Mouse (Mus musculus): ENCODE data around the gene Sema3f.

DNA sequence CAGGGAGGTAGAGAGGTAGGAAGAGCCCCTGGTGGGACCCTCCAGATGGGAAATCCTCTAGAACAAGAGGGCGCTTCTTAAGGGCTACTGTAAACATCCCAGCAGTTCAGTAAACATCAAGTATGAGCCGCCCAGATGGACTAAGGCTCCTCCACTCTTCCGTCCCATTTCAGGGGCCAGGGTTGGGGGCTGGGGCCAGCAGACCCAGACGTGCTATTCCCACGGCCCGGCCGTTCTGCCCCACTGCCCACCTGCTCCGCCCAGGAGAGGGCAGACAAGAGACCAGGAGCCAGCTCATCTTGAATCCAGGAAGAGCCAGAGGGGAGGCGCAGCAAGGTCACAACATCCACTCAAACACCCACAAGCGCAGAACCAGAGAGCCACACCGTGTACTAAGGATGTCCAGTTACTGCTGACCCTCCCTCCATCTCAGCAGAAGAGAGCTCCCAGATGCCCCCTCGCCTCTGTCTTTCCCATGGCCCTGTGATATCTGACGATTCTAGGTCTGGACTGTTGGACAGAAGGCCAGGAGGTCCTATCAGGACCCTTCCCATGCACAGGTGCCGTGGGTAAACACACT, 11.6 kb downstream of the Sema3f start:
- TF ChIP-seq CTCF (IDR thresholded peaks at IDR 0.05; ENCODE audit: extremely low read depth, insufficient read length, insufficient replicate concordance, low read depth, low read length) (no peak), POLR2A (IDR thresholded peaks at IDR 0.05; ENCODE audit: low read depth, low read length) (no peak)

All from small intestine, adult 2 months (tissue).